Mouse (Mus musculus) small intestine, adult 2 months (tissue): ENCODE data around the gene Mex3b. TPM values are rescaled to one million over a fixed set of nuclear protein-coding genes. Genes with fewer than 3 reads are reported as not detected.

ENCODE experiments used
- H3K27ac ChIP-seq: fragments of 200-500 bp; 2 replicates; pipeline ENCODE4 v1.5.1; 2012; ENCODE audit warnings: low read depth, low read length, control low read depth, inconsistent platforms; ENCODE audit not compliant: insufficient read depth
- H3K27me3 ChIP-seq: fragments of 200-500 bp; 2 replicates; pipeline ENCODE4 v1.6.1; 2012; ENCODE audit warnings: mild to moderate bottlenecking, moderate library complexity, low read length, inconsistent platforms; ENCODE audit not compliant: control insufficient read depth, insufficient read depth
- H3K36me3 ChIP-seq: fragments of 200-500 bp; 2 replicates; pipeline ENCODE4 v1.6.1; 2012; ENCODE audit warnings: mild to moderate bottlenecking, low read length, control low read depth, inconsistent platforms; ENCODE audit not compliant: control insufficient read depth, insufficient read depth
- H3K4me1 ChIP-seq: fragments of 200-500 bp; 2 replicates; pipeline ENCODE4 v1.6.1; 2012; ENCODE audit warnings: low read length, inconsistent platforms, mixed read lengths; ENCODE audit not compliant: control insufficient read depth, insufficient read depth, insufficient read length
- H3K4me3 ChIP-seq: fragments of 200-500 bp; 2 replicates; pipeline ENCODE4 v1.5.1; 2012; ENCODE audit warnings: low read depth, mild to moderate bottlenecking, control low read depth, inconsistent platforms, low read length, moderate library complexity
- CTCF ChIP-seq: fragments of 200-500 bp; IDR thresholded peaks from 2 replicates; pipeline ENCODE4 v1.5.1; 2012; ENCODE audit warnings: low read depth, mild to moderate bottlenecking, control low read depth, inconsistent platforms, low read length, moderate library complexity, mixed read lengths; ENCODE audit not compliant: insufficient replicate concordance, insufficient read length; ENCODE audit errors: extremely low read depth
- POLR2A ChIP-seq: fragments of 200-500 bp; IDR thresholded peaks from 2 replicates; pipeline ENCODE4 v1.6.1; 2012; ENCODE audit warnings: low read depth, mild to moderate bottlenecking, control low read depth, inconsistent platforms, low read length, moderate library complexity
- WGBS: fragments of 180-500 bp; shearing (Covaris S2); methylation state at CpG from one replicate; pipeline ENCODE4 v1.1.7; 2018; 5-methylcytosine and 5-hydroxymethylcytosine counted together
- polyA plus RNA-seq: library from polyadenylated mRNA; depleted of rRNA; stranded (reverse); fragments of >200 nt; gene quantifications from 2 replicates; pipeline ENCODE4 v1.2.3, GENCODE M21; 2012

The Mex3b gene
- polyA plus RNA-seq, 1 experiment, result 6.3 TPM

DNA sequence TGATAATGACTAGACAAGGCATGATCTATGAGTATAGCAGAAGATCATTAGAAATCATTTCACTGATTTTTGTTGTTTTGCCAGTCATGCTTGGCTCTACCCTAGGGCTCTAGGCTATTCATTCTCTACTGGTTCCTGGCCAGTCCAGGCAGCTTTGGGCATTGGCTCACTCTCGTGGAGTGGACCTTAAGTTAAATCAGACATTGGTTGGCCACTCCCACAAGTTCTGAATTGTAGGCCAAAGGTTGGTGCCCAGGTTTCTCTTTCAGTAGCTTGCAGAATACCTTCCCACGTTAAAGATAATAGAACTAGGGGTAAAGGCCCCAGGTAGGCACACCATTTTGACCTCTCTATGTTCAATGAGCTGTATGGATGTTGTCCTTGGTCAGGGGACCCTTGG lies 6.5 kb upstream of the Mex3b start:
- 28% methylated on average over 2 of the region's 2 CpGs for WGBS
- Histone ChIP-seq H3K4me1 (peaks cover 5% of the 10 kb centered on the region; the same call in 1 of the 2 replicates), H3K27ac (no peak overlapping the region), H3K36me3 (no peaks in the 10 kb centered on the region), H3K4me3 (no peak overlapping the region), H3K27me3 (no peaks in the 10 kb centered on the region)
- no peak for TF ChIP-seq CTCF
- TF ChIP-seq POLR2A, result no peak

DNA sequence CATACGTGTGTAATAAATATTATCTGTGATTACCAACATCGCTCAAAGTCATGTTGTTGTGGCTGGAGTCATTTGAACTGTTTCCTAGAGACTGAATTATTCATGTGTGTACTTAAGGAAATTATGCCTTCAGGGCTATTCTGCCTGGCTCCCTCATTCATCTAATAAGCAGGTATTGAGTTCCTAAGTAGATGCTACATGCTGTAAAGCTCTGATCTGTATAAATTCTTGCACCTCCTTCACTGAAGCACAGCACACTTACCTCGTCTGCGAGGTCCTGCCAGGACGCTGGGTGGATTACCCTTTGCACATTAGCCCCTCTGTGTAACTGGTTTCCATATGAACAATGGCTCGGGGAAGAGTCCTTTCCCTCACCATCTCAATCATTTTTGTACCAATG lies 3.8 kb upstream of the Mex3b start:
- no peak overlapping the region for H3K27ac ChIP-seq
- H3K4me1 ChIP-seq, result peaks cover 6% of the 10 kb centered on the region
- TF ChIP-seq POLR2A, result no peak
- TF ChIP-seq CTCF, result no peak
- no peak overlapping the region for H3K4me3 ChIP-seq
- no peaks in the 10 kb centered on the region for H3K36me3 ChIP-seq
- H3K27me3 ChIP-seq, result no peaks in the 10 kb centered on the region
- 73% methylated on average over 6 of the region's 6 CpGs for WGBS

DNA sequence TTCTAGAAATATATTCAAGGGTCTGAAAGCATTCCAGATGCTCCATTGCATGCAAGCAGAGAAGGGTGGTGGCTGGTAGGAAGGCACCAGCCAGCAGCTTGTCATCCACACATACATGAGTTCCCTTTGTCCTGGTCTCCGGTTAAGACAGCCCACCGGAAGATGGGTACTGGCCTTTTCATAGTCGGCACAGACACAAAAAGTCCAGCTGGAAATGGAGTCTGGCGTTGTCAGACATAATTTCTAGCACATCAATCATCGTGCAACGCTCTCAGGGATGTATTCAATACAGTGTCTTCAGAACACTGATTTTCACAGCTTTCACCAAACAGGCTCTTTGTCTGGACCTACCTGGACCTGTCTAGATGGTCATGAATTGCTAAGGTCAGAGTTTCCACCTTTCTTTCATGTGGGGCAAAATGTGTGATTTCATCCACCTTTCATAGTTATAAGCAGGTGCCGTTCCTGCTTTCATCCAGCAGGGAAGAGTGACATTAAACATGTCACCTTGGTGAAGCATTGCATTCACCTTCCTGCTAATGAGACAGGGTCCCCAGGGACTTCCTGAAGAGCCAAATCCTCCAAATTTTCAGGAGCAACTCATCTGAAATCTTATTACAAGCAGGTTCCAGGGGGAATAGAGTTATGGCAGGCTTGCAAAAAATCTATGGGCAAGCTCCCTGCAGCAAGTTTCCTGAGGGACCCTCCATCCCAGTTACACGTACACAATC lies 2.7 kb upstream of the Mex3b start:
- no peak overlapping the region for H3K27ac ChIP-seq
- no peak overlapping the region for H3K4me3 ChIP-seq
- no peaks in the 10 kb centered on the region for H3K27me3 ChIP-seq
- TF ChIP-seq POLR2A (no peak), CTCF (no peak)
- 75% methylated on average over 8 of the region's 8 CpGs for WGBS
- peaks cover 16% of the 10 kb centered on the region for H3K4me1 ChIP-seq
- no peaks in the 10 kb centered on the region for H3K36me3 ChIP-seq

DNA sequence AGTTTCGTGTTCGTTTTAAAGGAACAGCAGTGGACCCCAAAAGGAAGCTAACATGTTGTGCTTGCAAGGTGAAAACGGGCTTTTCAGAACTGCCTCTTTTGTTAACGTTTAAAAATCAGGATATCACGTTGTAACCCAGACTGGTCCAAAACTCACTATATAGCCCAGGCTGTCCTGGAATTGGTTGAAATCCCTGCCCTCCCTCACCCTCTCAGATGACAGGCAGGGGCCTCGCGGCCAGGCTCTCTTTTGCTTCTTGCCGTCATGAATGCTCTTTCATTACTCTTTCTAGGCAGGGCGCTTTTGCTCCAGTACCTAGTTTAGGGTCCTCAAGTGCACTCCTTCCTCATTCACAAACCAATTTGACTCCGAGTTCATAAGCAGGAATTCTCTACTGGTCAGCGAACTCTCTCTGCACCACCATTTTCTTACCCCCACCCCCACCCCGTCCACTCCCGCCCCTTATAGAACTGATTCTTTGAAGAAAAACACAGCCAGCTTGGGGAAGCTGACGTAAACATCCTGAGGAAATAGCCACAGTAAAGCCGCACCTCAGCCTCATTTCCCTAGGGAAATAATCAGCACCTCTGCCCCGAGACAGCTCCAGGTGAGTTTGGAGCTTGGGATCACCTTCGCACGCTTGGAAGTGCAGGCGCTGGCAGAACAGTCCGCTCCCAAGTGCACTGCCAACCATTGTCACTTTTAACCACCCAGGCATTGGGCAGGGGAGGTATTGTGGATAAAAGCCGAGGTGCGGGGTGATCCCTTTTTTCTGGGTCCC lies 2.0 kb upstream of the Mex3b start:
- TF ChIP-seq POLR2A, result no peak
- H3K4me1 ChIP-seq, result peaks cover 15% of the 10 kb centered on the region
- H3K36me3 ChIP-seq, result no peaks in the 10 kb centered on the region
- no peaks in the 10 kb centered on the region for H3K27me3 ChIP-seq
- peak overlapping the region; percentile 95 for H3K4me3 ChIP-seq
- H3K27ac ChIP-seq, result no peak overlapping the region
- WGBS, result 5% methylated on average over 22 of the region's 22 CpGs

DNA sequence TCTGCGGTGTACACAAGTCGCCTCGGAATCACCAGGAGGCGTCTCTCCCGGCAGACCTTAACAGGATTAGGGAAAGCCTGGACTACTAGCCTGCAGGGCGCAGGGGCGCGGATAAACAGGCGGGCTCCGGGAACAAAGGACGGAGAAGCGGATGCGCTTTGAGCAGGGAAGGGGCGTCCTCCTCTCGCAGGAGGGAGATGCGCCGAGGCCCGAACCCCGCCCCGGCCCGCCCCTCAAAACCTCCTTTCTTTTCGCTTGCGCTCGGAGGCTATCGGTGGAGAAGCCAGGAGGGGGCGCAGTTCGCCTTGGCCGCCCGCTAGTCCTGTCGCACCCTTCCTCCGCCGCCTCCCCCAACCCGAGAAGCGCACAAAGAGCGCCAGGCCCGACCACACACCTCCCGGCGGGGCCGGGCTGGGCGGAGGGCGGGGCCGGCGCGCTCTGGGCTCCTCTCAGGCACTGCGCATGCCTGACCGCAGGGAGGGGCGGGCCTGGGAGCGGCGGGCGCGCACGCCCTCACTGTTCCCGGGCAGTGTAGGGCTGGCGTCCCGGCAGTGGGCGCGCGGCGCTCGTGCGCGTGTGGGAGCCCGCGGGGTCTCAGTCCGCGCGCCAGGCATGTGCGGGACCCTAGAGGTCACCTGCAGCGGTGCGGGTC lies 1.2 kb upstream of the Mex3b start:
- peak overlapping the region; percentile 86 for H3K27ac ChIP-seq
- H3K27me3 ChIP-seq, result no peaks in the 10 kb centered on the region
- H3K4me3 ChIP-seq, result peak overlapping the region; percentile 95
- H3K36me3 ChIP-seq, result no peaks in the 10 kb centered on the region
- under 1% methylated on average over 70 of the region's 70 CpGs for WGBS
- H3K4me1 ChIP-seq, result peaks cover 15% of the 10 kb centered on the region
- TF ChIP-seq POLR2A (peak; percentile 79), CTCF (peak; percentile 68)

DNA sequence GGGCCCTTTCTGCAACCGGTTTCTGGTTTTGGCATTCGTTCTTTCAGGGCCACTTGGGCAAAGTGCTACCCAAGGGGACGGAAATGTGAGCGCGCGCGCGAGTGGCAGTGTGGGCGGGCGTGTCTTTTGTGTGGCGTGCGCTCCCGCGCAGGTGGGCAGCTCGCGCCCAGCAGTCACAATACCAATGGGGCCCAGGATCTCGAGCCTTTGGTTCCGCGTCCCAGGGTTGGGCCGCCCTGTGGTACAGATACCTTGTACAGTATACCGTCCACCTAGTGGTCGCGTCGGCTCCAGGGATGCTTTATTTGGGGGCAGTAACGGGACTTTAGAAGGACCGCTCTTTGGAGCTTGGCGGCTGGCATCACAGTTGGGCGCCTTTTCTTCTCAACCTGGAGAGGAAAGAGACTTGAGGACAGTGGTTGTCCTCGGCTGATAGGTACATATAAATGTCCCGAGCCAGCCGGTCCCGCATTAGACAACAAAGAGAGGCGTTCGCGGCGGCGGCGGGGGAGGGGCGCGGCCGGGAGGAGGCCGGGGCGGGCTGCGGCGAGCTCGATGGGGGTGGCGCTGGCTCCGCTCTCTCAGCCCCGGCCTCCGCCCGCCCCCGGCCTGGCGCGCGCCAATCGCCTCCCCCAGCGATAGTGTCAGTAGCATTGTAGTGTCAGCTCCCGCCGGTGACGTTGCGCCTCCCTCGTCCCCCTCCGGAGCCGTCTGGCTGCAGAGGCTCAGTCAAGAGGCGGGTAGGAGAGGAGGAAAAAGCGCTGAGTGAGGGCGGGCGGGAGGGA lies 455 bp upstream of the Mex3b start:
- WGBS, result under 1% methylated on average over 64 of the region's 68 CpGs
- Histone ChIP-seq H3K4me3 (peak overlapping the region; percentile 95), H3K4me1 (peaks cover 15% of the 10 kb centered on the region), H3K27ac (peak overlapping the region; percentile 86), H3K27me3 (no peaks in the 10 kb centered on the region), H3K36me3 (no peaks in the 10 kb centered on the region)
- TF ChIP-seq POLR2A (no peak), CTCF (peak; percentile 40; the same call in 1 of the 2 replicates)
